In the genomic region with DNA sequence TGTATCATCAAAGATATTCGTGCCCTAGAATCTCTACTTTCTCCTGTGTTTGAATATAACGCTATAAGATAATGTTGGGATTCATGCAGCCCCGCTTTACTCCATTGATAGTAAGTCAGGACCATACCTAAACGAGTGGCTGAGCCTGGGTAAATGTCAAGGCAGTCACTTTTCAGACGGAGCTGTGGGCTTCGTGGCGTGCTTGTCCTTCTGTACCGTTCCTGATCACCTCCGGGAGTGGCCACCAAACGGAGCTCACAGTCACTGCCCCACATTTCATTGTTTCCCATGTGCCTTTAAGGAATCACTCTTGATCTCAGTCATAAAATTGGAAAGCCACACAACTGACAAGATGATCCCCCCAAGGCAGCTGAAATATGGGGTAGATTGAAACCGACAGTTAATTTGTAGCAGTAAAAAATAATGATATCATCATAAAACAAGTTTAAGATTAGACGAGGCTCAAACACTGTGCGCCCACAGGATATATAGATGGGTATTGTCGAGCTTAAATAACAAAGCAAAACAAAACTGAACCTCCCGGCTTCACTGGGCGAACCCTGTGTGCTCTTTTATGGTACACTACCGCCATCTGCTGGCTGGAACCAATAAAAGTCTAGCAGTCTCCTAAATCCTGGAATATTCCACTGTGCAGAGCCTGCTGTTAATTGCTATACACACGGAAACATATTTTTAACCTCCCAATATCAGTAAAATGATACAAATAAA, we compare ENCODE assay signal across 8 mouse cellular contexts. TPM values are rescaled to one million over a fixed set of nuclear protein-coding genes. Genes with fewer than 3 reads are reported as not detected.
DNase-seq lines count a peak whose midpoint lies in the region; ATAC-seq and TF ChIP-seq lines count a peak whose summit lies in the region.

No protein-coding gene starts in this region.

- no peak for TF ChIP-seq EP300 in stomach, postnatal 0 days (optimal IDR thresholded peaks at IDR 0.05)

- H3K4me2 ChIP-seq in heart, embryonic 15.5 days, result peak overlapping the region; percentile 64
- peak overlapping the region; percentile 51 for H3K4me2 ChIP-seq in liver, embryonic 12.5 days
- H3K4me2 ChIP-seq in stomach, postnatal 0 days (replicated peaks; ENCODE audit: low read depth), result peak overlapping the region; percentile 66

- H3K9ac ChIP-seq in heart, embryonic 15.5 days, result peak overlapping the region; percentile 5; the same call in 1 of the 2 replicates
- H3K9ac ChIP-seq in liver, embryonic 12.5 days, result no peak overlapping the region
- H3K9ac ChIP-seq in stomach, postnatal 0 days (ENCODE audit: low read length), result 0 out of 2 replicates have a peak overlapping the region, but pooled peaks have one; percentile 36

- H3K4me1 ChIP-seq in forebrain, embryonic 10.5 days, result peaks cover 4% of the 10 kb centered on the region; the same call in 1 of the 2 replicates
- peaks cover 10% of the 10 kb centered on the region; the same call in 1 of the 2 replicates for H3K4me1 ChIP-seq in heart, embryonic 15.5 days (replicated peaks)
- no peaks in the 10 kb centered on the region for H3K4me1 ChIP-seq in liver, embryonic 12.5 days
- no peaks in the 10 kb centered on the region for H3K4me1 ChIP-seq in stomach, postnatal 0 days (replicated peaks; ENCODE audit: control insufficient read depth, insufficient read depth)

- H3K27me3 ChIP-seq in forebrain, embryonic 10.5 days (ENCODE audit: poor library complexity, severe bottlenecking), result peaks cover 4% of the 10 kb centered on the region; the same call in 1 of the 2 replicates
- no peaks in the 10 kb centered on the region for H3K27me3 ChIP-seq in heart, embryonic 15.5 days
- H3K27me3 ChIP-seq in liver, embryonic 12.5 days (replicated peaks), result no peaks in the 10 kb centered on the region
- H3K27me3 ChIP-seq in stomach, postnatal 0 days (ENCODE audit: control insufficient read depth, insufficient read depth, low read length), result no peaks in the 10 kb centered on the region

- peak overlapping the region; percentile 60 for H3K27ac ChIP-seq in forebrain, embryonic 10.5 days
- H3K27ac ChIP-seq in heart, embryonic 15.5 days, result peak overlapping the region; percentile 32
- H3K27ac ChIP-seq in liver, embryonic 12.5 days, result no peak overlapping the region
- H3K27ac ChIP-seq in stomach, postnatal 0 days (replicated peaks), result no peak overlapping the region

- peak; percentile 83 for ATAC-seq in heart, embryonic 15.5 days (replicated peaks; ENCODE audit: insufficient number of reproducible peaks, insufficient read depth, low FRiP score, low read depth)
- peak; percentile 40; the same call in 1 of the 2 replicates for ATAC-seq in liver, embryonic 12.5 days
- peak; percentile 89 for ATAC-seq in stomach, postnatal 0 days (ENCODE audit: low FRiP score, low TSS enrichment)

- H3K4me3 ChIP-seq in forebrain, embryonic 10.5 days, result peak overlapping the region; percentile 35
- peak overlapping the region; percentile 48 for H3K4me3 ChIP-seq in heart, embryonic 15.5 days
- H3K4me3 ChIP-seq in liver, embryonic 12.5 days, result peak overlapping the region; percentile 27
- H3K4me3 ChIP-seq in stomach, postnatal 0 days (ENCODE audit: low read depth, low read length), result peak overlapping the region; percentile 43

- no peaks in the 10 kb centered on the region for H3K36me3 ChIP-seq in forebrain, embryonic 10.5 days (replicated peaks)
- no peaks in the 10 kb centered on the region for H3K36me3 ChIP-seq in heart, embryonic 15.5 days
- H3K36me3 ChIP-seq in liver, embryonic 12.5 days, result no peaks in the 10 kb centered on the region
- H3K36me3 ChIP-seq in stomach, postnatal 0 days (ENCODE audit: control insufficient read depth, insufficient read depth, low read length), result no peaks in the 10 kb centered on the region

- H3K9me3 ChIP-seq in forebrain, embryonic 10.5 days, result no peaks in the 10 kb centered on the region
- no peaks in the 10 kb centered on the region for H3K9me3 ChIP-seq in heart, embryonic 15.5 days (replicated peaks)
- H3K9me3 ChIP-seq in liver, embryonic 12.5 days (replicated peaks), result no peaks in the 10 kb centered on the region
- H3K9me3 ChIP-seq in stomach, postnatal 0 days (ENCODE audit: control insufficient read depth, low read length), result no peaks in the 10 kb centered on the region

- WGBS in forebrain, embryonic 10.5 days, result 31% methylated on average over 18 of the region's 18 CpGs
- WGBS in heart, embryonic 15.5 days, result 7% methylated on average over 18 of the region's 18 CpGs
- WGBS in liver, embryonic 12.5 days (ENCODE audit: insufficient replicate concordance), result 12% methylated on average over 18 of the region's 18 CpGs
- WGBS in stomach, postnatal 0 days, result 8% methylated on average over 18 of the region's 18 CpGs

- peak; percentile 89 for TF ChIP-seq CTCF in stomach, postnatal 0 days (IDR thresholded peaks at IDR 0.05; ENCODE audit: low read depth)

- peak; percentile 81 for DNase-seq in CD4-positive, CD25-positive, alpha-beta regulatory T cell, adult 2 months (ENCODE audit: low read depth, low spot score)
- peak; percentile 81 for DNase-seq in brain, embryonic 18.5 days (ENCODE audit: low read depth, low spot score)
- peak; percentile 80 for DNase-seq in forebrain, embryonic 10.5 days (ENCODE audit: extremely low spot score, low spot score)
- peak; percentile 88 for DNase-seq in kidney, postnatal 14 days
- DNase-seq in natural killer cell, adult 2 months (ENCODE audit: low spot score in 2 of 2), result peak; percentile 30 to 38
- DNase-seq in stomach, postnatal 0 days (ENCODE audit: low spot score), result peak; percentile 84

RNA-seq across cellular contexts. Expression of a gene that starts 44.8 kb away (rescaled TPM):
- 1.9 and 2.1 TPM in 2 replicates for polyA plus RNA-seq in forebrain, embryonic 10.5 days (2016; fragmentation: Nextera tagmentation; extraction: Ambion mirVana)
- polyA plus RNA-seq in heart, embryonic 15.5 days (2015; fragmentation: Nextera tagmentation; extraction: Ambion mirVana), result 182 and 194 TPM in 2 replicates
- polyA plus RNA-seq in liver, embryonic 12.5 days (2016; fragmentation: Nextera tagmentation; extraction: Ambion mirVana), result 28.1 and 30.9 TPM in 2 replicates
- 42.5 and 46.1 TPM in 2 replicates for polyA plus RNA-seq in stomach, postnatal 0 days (2015; fragmentation: Nextera tagmentation; extraction: Ambion mirVana)

Comparison
In these comparisons a context has a peak if more than half of its experiments do, and no peak if none do; other contexts are left out.
1. DNase-seq: peak in every context shown above with its lines; median percentile 88 in kidney, postnatal 14 days; 84 in stomach, postnatal 0 days; 81 in CD4-positive, CD25-positive, alpha-beta regulatory T cell, adult 2 months; 81 in brain, embryonic 18.5 days; 80 in forebrain, embryonic 10.5 days; 34 in natural killer cell, adult 2 months.
2. H3K27ac ChIP-seq: peak in forebrain, embryonic 10.5 days (single experiment) and heart, embryonic 15.5 days (single experiment); none in liver, embryonic 12.5 days (single experiment) and stomach, postnatal 0 days (single experiment).
3. Peak in every context shown above with its lines, with median percentiles within 50 percentile points of each other: H3K4me3 ChIP-seq, ATAC-seq and H3K4me2 ChIP-seq.